11 mouse cellular contexts compared by ENCODE assay signal in genomic region chr4:105549744-105550440, GRCm38 (mm10).
DNase-seq lines count a peak whose midpoint lies in the region; ATAC-seq and TF ChIP-seq lines count a peak whose summit lies in the region.
"Had no signal": no experiment of that assay in that cellular context is flagged by ENCODE, and none has a peak within 500 bp of the region (broad histone marks: within the 10 kb centered on the region; RNA-seq: fewer than 3 reads in every experiment).

No protein-coding gene starts in this region.

- peaks cover 8% of the 10 kb centered on the region for H3K4me1 ChIP-seq in forebrain, embryonic 10.5 days
- H3K4me1 ChIP-seq in forebrain, embryonic 14.5 days (ENCODE audit: control insufficient read depth, insufficient read depth, low read length): no peaks in the 10 kb centered on the region
- H3K4me1 ChIP-seq in lung, embryonic 15.5 days: no peaks in the 10 kb centered on the region
- H3K4me1 ChIP-seq in lung, adult 2 months (ENCODE audit: control insufficient read depth, insufficient read depth, low read length): no peaks in the 10 kb centered on the region
- no peaks in the 10 kb centered on the region for H3K4me1 ChIP-seq in heart, embryonic 16.5 days (ENCODE audit: control insufficient read depth, insufficient read depth, low read length)
- H3K4me1 ChIP-seq in limb, embryonic 13.5 days: peaks cover 14% of the 10 kb centered on the region
- H3K4me1 ChIP-seq in forebrain, embryonic 11.5 days (replicated peaks; ENCODE audit: control insufficient read depth, insufficient read depth, low read length): no peaks in the 10 kb centered on the region
- H3K4me1 ChIP-seq: forebrain, embryonic 12.5 days had no signal

- no peaks in the 10 kb centered on the region for H3K36me3 ChIP-seq in forebrain, embryonic 10.5 days (replicated peaks)
- no peaks in the 10 kb centered on the region for H3K36me3 ChIP-seq in forebrain, embryonic 14.5 days (ENCODE audit: control insufficient read depth, insufficient read depth, low read length)
- no peaks in the 10 kb centered on the region for H3K36me3 ChIP-seq in lung, embryonic 15.5 days
- H3K36me3 ChIP-seq in heart, embryonic 16.5 days (ENCODE audit: control insufficient read depth, insufficient read depth): no peaks in the 10 kb centered on the region
- H3K36me3 ChIP-seq in limb, embryonic 13.5 days: no peaks in the 10 kb centered on the region
- no peaks in the 10 kb centered on the region for H3K36me3 ChIP-seq in forebrain, embryonic 11.5 days (ENCODE audit: control insufficient read depth, insufficient read depth, low read length)
- H3K36me3 ChIP-seq: forebrain, embryonic 12.5 days had no signal

- ATAC-seq in forebrain, embryonic 14.5 days: no peak
- ATAC-seq in lung, embryonic 15.5 days (ENCODE audit: borderline replicate concordance, extremely low read depth, low FRiP score, low TSS enrichment): no peak
- peak; percentile 67 for ATAC-seq in heart, embryonic 16.5 days (replicated peaks; ENCODE audit: extremely low read depth, insufficient read depth, low FRiP score)
- ATAC-seq in limb, embryonic 13.5 days (ENCODE audit: low FRiP score, low read depth): peak; percentile 80
- no peak for ATAC-seq in forebrain, embryonic 11.5 days (replicated peaks; ENCODE audit: low FRiP score)
- ATAC-seq in megakaryocyte-erythroid progenitor cell, adult 5-6 weeks (replicated peaks; ENCODE audit: low FRiP score, low TSS enrichment, poor library complexity, severe bottlenecking): no peak

- 0 out of 2 replicates have a peak overlapping the region, but pooled peaks have one; percentile 15 for H3K27ac ChIP-seq in forebrain, embryonic 10.5 days
- H3K27ac ChIP-seq in forebrain, embryonic 14.5 days (ENCODE audit: low read depth, low read length): no peak overlapping the region
- H3K27ac ChIP-seq in lung, embryonic 15.5 days: peak overlapping the region; percentile 45; the same call in 1 of the 2 replicates
- H3K27ac ChIP-seq in heart, embryonic 16.5 days (ENCODE audit: low read length): peak overlapping the region; percentile 55
- H3K27ac ChIP-seq in limb, embryonic 13.5 days: peak overlapping the region; percentile 67; the same call in 1 of the 2 replicates
- H3K27ac ChIP-seq in forebrain, embryonic 11.5 days (ENCODE audit: low read depth, low read length): no peak overlapping the region
- H3K27ac ChIP-seq: forebrain, embryonic 12.5 days had no signal

- H3K4me3 ChIP-seq in forebrain, embryonic 10.5 days: no peak overlapping the region
- H3K4me3 ChIP-seq in forebrain, embryonic 14.5 days (ENCODE audit: low read depth, low read length): no peak overlapping the region
- no peak overlapping the region for H3K4me3 ChIP-seq in lung, embryonic 15.5 days
- H3K4me3 ChIP-seq in lung, adult 2 months (replicated peaks; ENCODE audit: extremely low read depth, low read depth, low read length): no peak overlapping the region
- H3K4me3 ChIP-seq in heart, embryonic 16.5 days (ENCODE audit: low read length): no peak overlapping the region
- H3K4me3 ChIP-seq in limb, embryonic 13.5 days: no peak overlapping the region
- H3K4me3 ChIP-seq in forebrain, embryonic 11.5 days (ENCODE audit: low read depth, low read length): no peak overlapping the region
- H3K4me3 ChIP-seq: forebrain, embryonic 12.5 days had no signal

- no peak overlapping the region for H3K4me2 ChIP-seq in forebrain, embryonic 14.5 days (ENCODE audit: low read length)
- no peak overlapping the region for H3K4me2 ChIP-seq in lung, embryonic 15.5 days
- no peak overlapping the region for H3K4me2 ChIP-seq in heart, embryonic 16.5 days (ENCODE audit: low read depth, low read length)
- H3K4me2 ChIP-seq in limb, embryonic 13.5 days (replicated peaks): no peak overlapping the region
- no peak overlapping the region for H3K4me2 ChIP-seq in forebrain, embryonic 11.5 days (ENCODE audit: low read depth, low read length, severe bottlenecking)
- H3K4me2 ChIP-seq: forebrain, embryonic 12.5 days had no signal

- no peaks in the 10 kb centered on the region for H3K27me3 ChIP-seq in forebrain, embryonic 10.5 days (ENCODE audit: poor library complexity, severe bottlenecking)
- no peaks in the 10 kb centered on the region for H3K27me3 ChIP-seq in forebrain, embryonic 14.5 days (replicated peaks; ENCODE audit: control insufficient read depth, insufficient read depth, low read length)
- no peaks in the 10 kb centered on the region for H3K27me3 ChIP-seq in lung, embryonic 15.5 days
- no peaks in the 10 kb centered on the region for H3K27me3 ChIP-seq in heart, embryonic 16.5 days (ENCODE audit: control insufficient read depth, insufficient read depth, low read length)
- H3K27me3 ChIP-seq in limb, embryonic 13.5 days: no peaks in the 10 kb centered on the region
- no peaks in the 10 kb centered on the region for H3K27me3 ChIP-seq in forebrain, embryonic 11.5 days (ENCODE audit: control insufficient read depth, insufficient read depth, low read length)
- H3K27me3 ChIP-seq: forebrain, embryonic 12.5 days had no signal

- H3K9me3 ChIP-seq in forebrain, embryonic 10.5 days: peaks cover 6% of the 10 kb centered on the region; the same call in 1 of the 2 replicates
- no peaks in the 10 kb centered on the region for H3K9me3 ChIP-seq in forebrain, embryonic 14.5 days (replicated peaks; ENCODE audit: control insufficient read depth, low read length)
- no peaks in the 10 kb centered on the region for H3K9me3 ChIP-seq in lung, embryonic 15.5 days
- H3K9me3 ChIP-seq in heart, embryonic 16.5 days (replicated peaks; ENCODE audit: control insufficient read depth, low read length): 0 out of 2 replicates have a peak, but pooled peaks cover 4% of the 10 kb centered on the region
- peaks cover 6% of the 10 kb centered on the region; the same call in 1 of the 2 replicates for H3K9me3 ChIP-seq in limb, embryonic 13.5 days
- no peaks in the 10 kb centered on the region for H3K9me3 ChIP-seq in forebrain, embryonic 11.5 days (ENCODE audit: control insufficient read depth, low read length)
- H3K9me3 ChIP-seq: forebrain, embryonic 12.5 days had no signal

- DNase-seq in forebrain, embryonic 10.5 days (ENCODE audit: extremely low spot score, low spot score): no peak
- DNase-seq in forebrain, embryonic 14.5 days (ENCODE audit: low spot score): no peak
- no peak for DNase-seq in lung, adult 2 months
- DNase-seq in forebrain, embryonic 11.5 days (ENCODE audit: low spot score): no peak
- DNase-seq: cerebellum, postnatal 14 days; right cerebral cortex, postnatal 4 days had no signal

- no peak overlapping the region for H3K9ac ChIP-seq in forebrain, embryonic 14.5 days (ENCODE audit: low read length)
- H3K9ac ChIP-seq in lung, embryonic 15.5 days: no peak overlapping the region
- H3K9ac ChIP-seq in heart, embryonic 16.5 days (ENCODE audit: low read length): no peak overlapping the region
- H3K9ac ChIP-seq in limb, embryonic 13.5 days: no peak overlapping the region
- H3K9ac ChIP-seq in forebrain, embryonic 11.5 days (ENCODE audit: low read length): no peak overlapping the region
- H3K9ac ChIP-seq: forebrain, embryonic 12.5 days had no signal

- whole genome bisulfite sequencing in forebrain, embryonic 10.5 days: 77% methylated on average over 7 of the region's 7 CpGs
- WGBS in forebrain, embryonic 14.5 days: 83% methylated on average over 7 of the region's 7 CpGs
- WGBS in lung, embryonic 15.5 days: 56% methylated on average over 7 of the region's 7 CpGs
- WGBS in lung, adult 2 months: 49% methylated on average over 7 of the region's 7 CpGs
- 56% methylated on average over 7 of the region's 7 CpGs for WGBS in heart, embryonic 16.5 days
- WGBS in limb, embryonic 13.5 days: 35% methylated on average over 7 of the region's 7 CpGs
- WGBS in forebrain, embryonic 11.5 days: 84% methylated on average over 7 of the region's 7 CpGs

- no peak for TF ChIP-seq CTCF in lung, adult 2 months (IDR thresholded peaks at IDR 0.05; ENCODE audit: insufficient read depth, low read length)

- no peak for TF ChIP-seq POLR2A in lung, adult 2 months (IDR thresholded peaks at IDR 0.05; ENCODE audit: borderline replicate concordance, extremely low read depth, low read depth, low read length)

Comparison
In these comparisons a context has a peak if more than half of its experiments do, and no peak if none do; other contexts are left out.
1. H3K27ac ChIP-seq: peak in forebrain, embryonic 10.5 days (single experiment), lung, embryonic 15.5 days (single experiment), heart, embryonic 16.5 days (single experiment) and limb, embryonic 13.5 days (single experiment); none in forebrain, embryonic 14.5 days (single experiment) and forebrain, embryonic 11.5 days (single experiment).
2. ATAC-seq: peak in heart, embryonic 16.5 days (single experiment) and limb, embryonic 13.5 days (single experiment); none in forebrain, embryonic 14.5 days (single experiment), lung, embryonic 15.5 days (single experiment), forebrain, embryonic 11.5 days (single experiment) and megakaryocyte-erythroid progenitor cell, adult 5-6 weeks (single experiment).